Mouse (Mus musculus): ENCODE results near the gene Ppip5k1. TPM values are rescaled to one million over a fixed set of nuclear protein-coding genes. Genes with fewer than 3 reads are reported as not detected.
A peak's percentile ranks its signal among the peaks of the same experiment; 100 is the strongest.

The Ppip5k1 gene
- total RNA-seq, 2 experiments from 2014 or later: 4.6 to 8.3 TPM

GRCm38 (mm10) chr2:121300036-121300435 is 55.2 kb downstream of the Ppip5k1 start:
- ATAC-seq (replicated peaks; ENCODE audit: poor library complexity): no peak

DNA sequence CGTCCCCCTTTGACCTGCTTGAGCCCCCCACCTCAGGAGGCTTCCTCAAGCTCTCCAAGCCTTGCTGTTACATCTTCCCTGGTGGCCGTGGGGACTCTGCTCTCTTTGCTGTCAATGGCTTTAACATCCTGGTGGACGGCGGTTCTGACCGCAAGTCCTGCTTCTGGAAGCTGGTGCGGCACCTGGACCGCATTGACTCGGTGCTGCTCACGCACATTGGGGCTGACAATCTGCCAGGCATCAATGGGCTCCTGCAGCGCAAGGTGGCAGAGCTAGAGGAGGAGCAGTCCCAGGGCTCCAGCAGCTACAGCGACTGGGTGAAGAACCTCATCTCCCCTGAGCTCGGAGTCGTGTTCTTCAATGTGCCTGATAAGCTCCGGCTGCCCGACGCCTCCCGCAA is 55.7 kb downstream of the Ppip5k1 start:
- ATAC-seq (replicated peaks; ENCODE audit: poor library complexity): no peak

GRCm38 (mm10) chr2:121298131-121298530 is 57.1 kb downstream of the Ppip5k1 start:
- no peak for ATAC-seq (replicated peaks; ENCODE audit: poor library complexity)

- no peak for ATAC-seq (replicated peaks; ENCODE audit: poor library complexity)
These were observed 57.5 kb downstream of the Ppip5k1 start for GRCm38 (mm10) chr2:121297701-121298100.

GRCm38 (mm10) chr2:121296754-121297231 is 58.4 kb downstream of the Ppip5k1 start:
- no peak for ATAC-seq (replicated peaks; ENCODE audit: poor library complexity)

DNA sequence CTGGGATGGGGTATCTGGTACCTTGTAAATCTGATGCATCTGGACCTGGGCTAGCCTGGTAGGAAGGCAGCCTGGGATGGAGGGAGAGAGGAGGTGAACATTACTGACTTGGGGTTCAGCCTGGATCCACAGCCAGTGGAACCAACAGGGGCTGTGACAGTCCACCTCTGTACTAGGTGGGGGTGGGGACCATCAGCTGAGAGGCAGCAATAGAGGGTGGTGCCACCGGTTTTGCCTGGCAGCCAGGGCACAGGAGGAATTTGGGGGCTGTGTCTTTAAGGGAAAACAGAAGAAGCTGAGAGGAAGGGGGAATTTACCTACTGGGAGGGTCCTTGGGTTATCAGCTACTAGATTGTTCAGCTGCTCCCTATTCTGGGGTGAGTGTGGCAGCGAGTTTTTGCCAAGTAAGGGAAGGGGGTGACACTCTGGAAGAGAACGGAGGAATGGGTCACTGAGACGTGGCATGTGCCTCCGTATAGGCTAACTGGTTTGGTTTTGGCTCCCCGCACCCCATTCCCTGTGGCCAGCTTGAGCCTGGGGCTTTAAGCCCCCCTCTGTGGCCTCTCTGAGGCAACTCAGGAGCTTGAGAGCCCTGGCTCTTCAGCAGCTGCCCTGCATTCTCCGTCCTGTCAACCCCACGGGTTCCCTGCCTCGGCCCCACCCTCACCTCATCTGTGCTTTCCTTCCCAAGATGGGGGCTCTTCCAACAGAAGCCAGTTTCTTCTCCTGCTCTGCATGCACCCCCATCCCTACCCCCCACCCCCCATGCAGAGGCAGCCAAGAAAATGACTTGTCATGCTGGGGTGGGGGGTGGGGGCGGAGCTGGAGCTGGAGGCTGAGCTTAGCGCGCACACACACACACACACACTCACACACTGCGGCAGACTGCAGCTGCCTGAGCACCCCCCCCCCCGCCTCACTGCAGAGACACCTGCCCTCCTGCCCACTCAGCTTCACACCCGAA is 59.3 kb downstream of the Ppip5k1 start:
- no peak for ATAC-seq (replicated peaks; ENCODE audit: poor library complexity)

GRCm38 (mm10) chr2:121294753-121295607 is 60.2 kb downstream of the Ppip5k1 start:
- ATAC-seq (replicated peaks; ENCODE audit: poor library complexity): no peak

DNA sequence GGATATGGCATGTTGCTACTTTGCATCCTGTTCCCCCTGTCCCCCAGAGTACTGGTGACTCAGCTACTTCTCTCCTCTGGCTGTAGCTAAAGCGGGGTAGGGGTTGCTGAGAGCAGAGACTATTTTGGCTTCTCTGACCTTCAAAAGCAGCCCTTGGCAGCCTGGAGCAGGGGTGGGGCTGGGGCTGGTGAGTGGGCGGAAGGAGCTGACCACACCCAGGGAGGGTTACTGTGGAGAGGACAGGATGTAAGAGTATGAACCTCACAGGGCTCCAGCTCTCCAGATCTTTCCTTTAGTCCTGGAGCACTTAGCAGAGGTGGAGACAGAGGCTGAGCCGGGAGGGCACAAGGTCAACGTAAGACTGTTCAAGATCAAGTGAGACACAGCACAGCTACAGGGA is 61.0 kb downstream of the Ppip5k1 start:
- ATAC-seq (replicated peaks; ENCODE audit: poor library complexity): no peak

DNA sequence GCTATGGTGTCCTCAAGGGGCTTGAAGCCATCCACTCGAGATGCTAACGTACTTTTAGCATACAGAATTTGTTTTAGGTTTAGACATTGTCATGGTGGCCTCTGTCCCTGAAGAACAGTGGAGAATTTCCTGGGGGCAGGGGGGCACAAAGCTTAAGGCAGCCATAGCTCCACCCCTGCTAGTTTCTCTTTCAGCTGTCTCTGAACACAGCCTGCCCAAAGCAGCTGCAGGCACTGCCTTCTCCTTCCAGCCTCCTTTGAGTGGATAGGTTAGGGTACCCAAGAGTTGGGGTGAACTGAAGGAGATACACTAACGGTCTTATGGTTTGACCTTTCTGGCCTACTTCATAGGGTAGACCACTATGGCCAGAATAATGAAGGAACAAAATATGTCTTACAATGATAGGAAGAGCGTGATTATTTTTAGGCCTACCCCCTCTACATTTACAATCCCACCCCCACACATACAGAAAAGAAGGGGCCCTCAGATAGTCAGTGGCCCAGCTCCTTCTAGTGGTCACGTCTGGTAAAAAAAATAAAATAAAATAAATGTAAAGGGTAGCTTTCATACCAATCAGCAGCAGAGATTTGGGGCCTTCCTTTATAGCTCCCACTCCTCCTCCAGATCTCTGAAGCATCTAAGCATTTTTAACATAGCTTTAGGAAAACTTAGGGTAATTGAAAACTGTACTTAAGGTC is 62.7 kb downstream of the Ppip5k1 start:
- ATAC-seq (replicated peaks; ENCODE audit: poor library complexity): no peak

- ATAC-seq (replicated peaks; ENCODE audit: poor library complexity): no peak
These were observed 65.3 kb downstream of the Ppip5k1 start for GRCm38 (mm10) chr2:121289730-121290540.

DNA sequence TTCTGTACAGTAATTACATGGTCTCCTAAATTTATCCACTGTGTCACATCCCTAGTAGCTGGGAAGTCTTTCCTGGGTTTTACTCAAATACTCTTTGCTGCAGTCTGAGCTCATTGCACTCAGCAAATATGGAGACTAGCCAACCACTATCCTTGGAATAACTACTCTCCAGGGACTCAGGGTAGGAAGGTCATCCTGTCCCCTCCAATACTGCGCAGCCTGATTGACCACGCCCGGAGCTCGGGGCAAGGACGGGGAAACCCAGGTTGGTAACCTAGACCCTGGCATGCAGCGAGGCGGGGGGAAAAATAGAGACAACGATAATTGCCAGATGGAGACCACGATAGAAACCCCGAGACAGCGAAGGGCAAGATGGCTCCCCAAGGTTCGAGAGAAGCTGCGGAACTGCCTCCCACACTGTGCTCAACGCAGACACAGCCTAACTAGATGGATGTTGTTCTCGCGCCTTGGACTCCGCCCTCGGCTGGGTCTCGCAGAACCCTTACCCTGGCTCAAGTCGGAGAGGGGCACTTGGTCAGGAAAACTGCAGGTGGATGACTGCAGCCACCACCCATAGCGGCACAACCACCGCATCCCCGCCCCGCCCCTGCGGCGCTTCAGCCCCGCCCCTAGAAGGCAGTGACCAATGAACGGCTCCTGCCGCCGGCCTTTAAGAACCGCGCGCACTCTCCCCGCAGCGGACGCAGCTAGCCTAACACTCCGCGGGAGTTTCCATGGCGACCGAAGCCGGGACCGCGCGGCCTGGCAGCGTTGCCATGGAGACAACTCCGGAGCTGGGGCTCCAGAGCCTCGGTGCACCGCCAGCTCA is 66.1 kb downstream of the Ppip5k1 start, which contains the start of gene Map1a:
Gene Map1a (plus strand): TSS at position 700 of the 829 bp plus-strand sequence.
- peak; percentile 98 for ATAC-seq (replicated peaks; ENCODE audit: poor library complexity)

GRCm38 (mm10) chr2:121287850-121288249 is 67.3 kb downstream of the Ppip5k1 start:
- ATAC-seq (replicated peaks; ENCODE audit: poor library complexity): no peak

GRCm38 (mm10) chr2:121271928-121272516 is 83.2 kb downstream of the Ppip5k1 start:
- ATAC-seq (replicated peaks; ENCODE audit: poor library complexity): no peak

DNA sequence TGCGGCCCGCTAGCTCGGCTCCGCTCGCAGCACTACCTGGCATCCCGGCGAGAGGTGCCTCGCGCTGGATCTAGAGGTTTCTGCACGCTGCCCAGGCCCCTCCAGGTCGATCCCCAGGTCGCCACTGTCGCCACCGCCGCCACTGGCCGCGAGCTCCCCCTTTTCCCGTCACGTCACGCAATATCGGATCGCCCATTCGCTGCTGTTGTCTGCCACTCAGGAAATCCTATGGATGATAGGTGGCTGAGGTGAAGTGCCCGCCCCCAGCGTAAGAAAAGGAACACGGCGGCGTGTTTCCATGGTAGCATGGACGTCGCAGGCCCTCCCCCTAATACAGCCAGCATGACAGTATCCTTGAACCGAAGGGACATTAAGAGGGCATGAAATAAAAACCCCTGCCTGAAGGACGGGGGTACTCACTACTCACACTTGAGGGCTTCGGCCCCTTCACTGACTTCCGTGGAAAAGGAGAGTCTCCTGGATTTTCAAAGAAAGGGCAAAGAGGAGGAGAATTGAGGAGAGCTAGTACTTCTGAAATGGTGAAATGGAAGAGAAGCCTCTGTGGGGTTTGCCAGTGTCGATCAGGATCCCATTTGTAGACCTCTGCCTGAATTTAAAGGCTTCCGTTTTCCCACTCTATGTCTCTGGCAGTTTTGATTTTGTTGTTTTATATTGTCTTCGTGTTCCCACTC is 83.8 kb downstream of the Ppip5k1 start, which contains the start of gene Trp53bp1:
Gene Trp53bp1 (minus strand): TSS at position 172 of the 692 bp plus-strand sequence.
- peak; percentile 100 for ATAC-seq (replicated peaks; ENCODE audit: poor library complexity)

DNA sequence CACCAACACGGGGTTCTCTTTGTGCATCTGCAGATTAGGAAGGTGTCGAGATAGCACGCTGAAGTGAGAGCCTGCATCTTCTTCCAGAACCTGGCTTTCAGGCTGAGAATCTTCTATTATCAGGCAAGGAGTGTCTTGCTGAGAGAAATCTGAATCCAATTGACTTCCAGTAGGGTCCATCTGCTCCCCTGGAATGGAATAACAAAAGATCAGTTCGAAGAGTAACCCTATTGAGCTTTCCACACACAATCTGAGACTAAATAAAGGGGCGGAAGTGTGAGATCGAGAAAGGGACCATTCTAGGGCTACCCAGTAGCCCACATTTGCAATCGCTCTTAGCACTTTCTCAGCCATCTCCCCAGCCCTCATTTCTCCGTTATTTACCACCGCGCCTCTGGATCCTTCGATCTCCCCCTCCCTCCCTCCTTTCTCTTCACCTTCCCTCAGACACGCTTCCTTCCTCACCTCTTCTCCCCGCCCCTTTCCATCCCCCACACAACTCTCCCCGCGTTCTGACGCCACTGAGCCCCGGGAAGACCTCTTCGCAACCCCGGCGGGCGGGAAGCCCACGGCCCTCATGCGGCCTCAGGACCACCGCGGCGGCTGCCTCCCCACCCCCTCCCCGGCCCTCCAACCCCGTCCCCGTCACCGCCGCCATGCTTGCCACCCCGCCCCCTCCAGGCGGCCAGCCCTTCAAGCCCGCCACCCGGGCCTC is 84.5 kb downstream of the Ppip5k1 start:
- ATAC-seq (replicated peaks; ENCODE audit: poor library complexity): 0 out of 2 replicates have a peak, but pooled peaks have one; percentile 12

GRCm38 (mm10) chr2:121268446-121268845 is 86.8 kb downstream of the Ppip5k1 start:
- no peak for ATAC-seq (replicated peaks; ENCODE audit: poor library complexity)

All from megakaryocyte progenitor cell, adult 5-6 weeks (primary cell).